Mouse (Mus musculus) thymus, postnatal 36 days (tissue): ENCODE results near the gene Arg1.

ENCODE experiments used
- DNase-seq, 2 experiments: peaks; one replicate each; pipeline ENCODE4 v3.0.0; 2022; ENCODE audit warnings: mixed read lengths in 2 of 2

The Arg1 gene

DNA sequence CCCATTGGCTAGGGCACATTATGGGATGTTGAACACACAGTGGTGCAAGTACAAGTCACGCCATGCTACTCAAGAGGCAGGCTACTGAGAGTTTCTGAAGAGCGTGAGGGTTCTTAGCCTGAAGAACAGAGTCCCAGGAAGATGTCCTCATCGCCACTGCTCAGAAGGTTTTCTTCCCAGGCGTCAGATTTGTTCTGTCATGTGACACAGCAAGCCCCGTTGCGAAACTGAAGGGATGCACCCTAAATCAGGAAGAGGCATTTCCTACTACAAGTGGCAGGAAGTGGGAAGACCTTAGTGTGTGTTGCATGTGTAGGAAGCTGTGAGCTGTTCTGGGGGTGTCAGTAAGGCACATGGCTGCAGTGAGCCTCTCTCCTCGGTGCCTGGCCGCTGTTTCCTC lies 16.1 kb downstream of the Arg1 start:
- no peak for DNase-seq

DNA sequence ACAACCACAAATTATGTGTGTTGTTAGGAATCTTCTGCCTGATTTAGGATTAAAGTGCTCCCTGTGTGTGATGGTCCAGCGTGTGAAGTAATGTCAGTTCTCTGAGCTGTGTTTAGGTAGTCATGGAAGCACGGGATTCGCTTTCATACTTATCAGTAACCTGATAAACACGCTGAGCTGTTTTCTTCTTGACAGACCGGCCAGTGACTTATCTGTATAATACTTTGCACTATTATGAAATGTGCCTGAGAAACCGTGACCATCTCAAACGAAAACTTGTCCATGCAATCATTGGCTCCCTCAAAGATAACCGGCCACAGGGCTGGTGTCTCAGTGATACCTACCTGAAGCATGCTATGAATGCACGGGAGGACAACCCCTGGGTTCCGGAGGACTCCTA lies 21.7 kb downstream of the Arg1 start:
- no peak for DNase-seq

DNA sequence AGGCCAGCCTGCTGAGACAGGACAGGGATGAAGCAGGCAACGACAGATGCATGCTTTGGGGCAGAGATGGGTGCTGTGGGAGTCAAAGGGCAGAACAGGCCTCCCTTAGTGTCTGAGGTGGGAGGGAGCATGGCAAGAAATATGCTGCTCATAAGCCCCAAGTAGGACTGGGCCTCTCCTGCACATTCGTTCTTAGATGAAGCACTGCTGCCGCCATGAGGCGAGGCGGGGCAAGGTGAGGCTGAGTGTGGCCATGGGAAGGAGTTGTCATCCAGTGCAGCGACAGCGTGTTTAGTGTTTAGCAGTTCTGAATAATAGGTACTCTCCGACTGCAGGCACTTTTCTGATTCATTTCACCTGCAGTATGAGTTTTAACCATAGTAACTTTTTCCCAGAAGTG lies 31.4 kb downstream of the Arg1 start:
- peak; percentile 36 for DNase-seq

DNA sequence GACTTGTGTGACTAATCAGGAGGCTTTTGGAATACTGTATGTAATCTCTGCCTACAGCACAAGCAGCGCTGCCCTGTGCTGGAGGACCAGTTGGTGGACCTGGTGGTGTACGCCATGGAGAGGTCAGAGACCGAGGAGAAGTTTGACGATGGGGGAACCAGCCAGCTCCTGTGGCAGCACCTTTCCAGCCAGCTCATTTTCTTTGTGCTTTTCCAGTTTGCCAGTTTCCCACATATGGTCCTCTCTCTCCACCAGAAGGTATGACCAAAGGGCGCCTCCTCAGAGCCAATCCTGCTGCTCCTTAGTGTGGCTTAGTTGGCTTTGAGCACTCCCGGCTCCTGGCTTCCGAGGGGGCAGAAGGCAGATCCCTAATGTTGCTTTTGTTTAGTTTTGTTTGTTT lies 38.9 kb downstream of the Arg1 start:
- no peak for DNase-seq

DNA sequence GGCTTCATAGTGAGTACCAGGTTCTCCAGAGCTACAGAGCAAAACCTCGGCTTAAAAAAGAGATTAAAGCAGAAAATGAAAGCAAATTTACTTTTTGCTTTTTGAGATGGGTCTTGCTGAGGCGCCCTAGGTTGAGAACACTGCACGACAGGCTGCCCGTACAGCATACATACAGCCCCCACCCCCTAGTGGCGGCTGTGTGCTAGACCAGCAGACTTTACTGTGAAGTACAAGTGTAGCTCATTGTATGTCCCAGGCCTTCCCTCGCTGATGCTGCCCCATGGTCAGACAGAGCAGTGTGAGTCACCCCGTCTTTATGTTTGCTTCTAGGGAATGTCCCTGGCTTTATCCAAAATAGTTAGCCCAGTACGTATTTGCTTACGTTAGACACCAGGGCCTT lies 41.3 kb downstream of the Arg1 start:
- DNase-seq: peak; percentile 9 to 17

DNA sequence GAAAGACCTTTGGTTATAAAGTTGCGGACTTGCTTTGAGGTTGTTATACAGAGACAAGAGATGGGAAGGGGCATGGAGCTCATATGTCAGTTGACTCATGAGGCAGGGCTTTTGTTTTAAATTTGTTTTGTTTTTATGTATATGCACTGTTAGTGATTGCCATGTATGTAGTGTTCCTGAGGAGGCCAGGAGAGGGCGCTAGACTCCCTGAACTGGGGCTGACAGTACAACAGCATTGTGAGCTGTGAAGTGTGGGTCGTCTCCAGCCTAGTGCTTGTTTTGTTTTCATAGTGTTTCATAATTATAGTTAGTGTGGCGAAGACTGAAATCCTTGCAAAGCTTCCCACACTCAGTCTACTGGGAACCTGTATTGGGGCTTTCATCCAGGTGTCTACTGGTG lies 53.7 kb downstream of the Arg1 start:
- DNase-seq: no peak

DNA sequence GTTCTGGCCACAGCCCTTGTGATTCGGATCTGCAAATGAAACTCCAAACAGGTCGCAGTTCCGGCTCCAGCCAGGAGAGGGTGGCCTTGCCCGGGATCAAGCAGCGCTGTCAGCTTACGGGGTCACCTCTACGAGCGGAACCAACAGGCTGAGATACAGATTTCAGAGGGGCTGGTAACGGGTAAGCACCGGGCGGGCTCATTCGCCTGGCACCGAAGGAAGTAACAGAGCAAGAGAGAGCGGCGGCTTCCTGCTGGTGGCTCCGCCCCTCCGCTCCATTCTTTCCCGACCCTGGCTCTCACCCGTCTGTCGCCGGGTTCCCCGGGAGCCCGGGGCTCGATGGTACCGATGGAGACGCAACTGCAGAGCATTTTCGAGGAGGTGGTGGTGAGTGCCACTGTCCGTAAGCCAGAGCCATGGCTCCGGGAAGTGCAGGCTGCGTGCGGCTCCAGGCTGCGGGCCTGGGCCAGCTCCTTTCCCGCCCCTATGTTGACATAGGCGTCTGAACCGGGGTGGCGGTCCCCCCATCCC lies 57.5 kb downstream of the Arg1 start, which contains the start of gene Med23:
TSS of gene Med23 (plus strand) at position 227 of the 531 bp plus-strand sequence.
- peak; percentile 94 to 97 for DNase-seq
